Mouse (Mus musculus) lung, embryonic 16.5 days (tissue): ENCODE measurements around the gene Lamb1. TPM values are rescaled to one million over a fixed set of nuclear protein-coding genes. Genes with fewer than 3 reads are reported as not detected.

ENCODE experiments used
- ATAC-seq: fragments of 200-750 bp; cut with Nextera tagmentation; 2 replicates; pipeline ENCODE4 v1.8.0; 2017; ENCODE audit warnings: low read depth, mild to moderate bottlenecking, moderate library complexity
- H3K27ac ChIP-seq: fragments of 300-500 bp; sonication (generic); 2 replicates; pipeline ENCODE4 v1.5.1; 2014; ENCODE audit warnings: mild to moderate bottlenecking, control low read depth, low read length
- H3K27me3 ChIP-seq: fragments of 300-500 bp; sonication (generic); 2 replicates; pipeline ENCODE4 v1.6.1; 2014; ENCODE audit warnings: low read depth, low read length, mixed read lengths; ENCODE audit not compliant: control insufficient read depth, insufficient read depth
- H3K36me3 ChIP-seq: fragments of 300-500 bp; sonication (generic); 2 replicates; pipeline ENCODE4 v1.6.1; 2014; ENCODE audit warnings: low read length; ENCODE audit not compliant: control insufficient read depth, insufficient read depth
- H3K4me1 ChIP-seq: fragments of 300-500 bp; sonication (generic); replicated peaks from 2 replicates; pipeline ENCODE4 v1.6.1; 2014; ENCODE audit warnings: low read length, mixed read lengths; ENCODE audit not compliant: control insufficient read depth, insufficient read depth
- H3K4me2 ChIP-seq: fragments of 300-500 bp; sonication (generic); 2 replicates; pipeline ENCODE4 v1.6.1; 2014; ENCODE audit warnings: low read depth, low read length, control low read depth
- H3K4me3 ChIP-seq: fragments of 300-500 bp; sonication (generic); 2 replicates; pipeline ENCODE4 v1.5.1; 2014; ENCODE audit warnings: mild to moderate bottlenecking, low read length, control low read depth
- H3K9ac ChIP-seq: fragments of 300-500 bp; sonication (generic); 2 replicates; pipeline ENCODE4 v1.6.1; 2014; ENCODE audit warnings: low read length, control low read depth
- H3K9me3 ChIP-seq: fragments of 300-500 bp; sonication (generic); 2 replicates; pipeline ENCODE4 v1.6.1; 2016; ENCODE audit warnings: low read length; ENCODE audit not compliant: control insufficient read depth
- WGBS: fragments of 180-500 bp; shearing (Covaris S2); extraction: QIAGEN DNeasy Blood & Tissue Kit; methylation state at CpG from one replicate; pipeline ENCODE4 v1.1.7; 2014; 5-methylcytosine and 5-hydroxymethylcytosine counted together
- polyA plus RNA-seq: library from polyadenylated mRNA; unstranded; fragments of >200 nt; fragmentation: Nextera tagmentation; extraction: Ambion mirVana; gene quantifications from 2 replicates; pipeline ENCODE4 v1.2.1, GENCODE M21; 2015

Lamb1 gene
- polyA plus RNA-seq, 1 experiment from 2014 or later = 131 TPM

DNA sequence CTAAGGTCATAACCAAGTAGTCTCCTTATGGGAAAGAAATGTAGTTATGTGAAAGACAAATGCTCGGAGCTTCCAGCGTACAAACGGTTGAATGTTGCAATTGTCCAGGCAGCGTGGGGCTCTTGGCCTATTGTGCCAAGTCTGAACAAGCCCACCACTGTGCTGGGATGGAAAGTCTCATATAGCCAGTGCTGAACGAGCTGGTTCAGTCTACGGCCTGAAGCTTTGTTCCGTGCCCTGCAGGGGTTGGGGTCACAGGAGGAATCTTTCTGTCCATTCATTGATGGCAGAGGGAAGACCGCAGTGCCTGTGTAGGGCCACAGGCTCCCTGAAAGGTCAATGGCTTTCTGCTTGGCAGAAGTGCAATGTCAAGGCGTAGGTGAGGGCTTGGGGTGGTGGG is 45.7 kb downstream of the Lamb1 start:
- Histone ChIP-seq H3K9me3 (no peaks in the 10 kb centered on the region), H3K27ac (no peak overlapping the region), H3K4me3 (no peak overlapping the region), H3K9ac (no peak overlapping the region), H3K4me2 (no peak overlapping the region), H3K36me3 (peaks cover 84% of the 10 kb centered on the region), H3K4me1 (no peaks in the 10 kb centered on the region; the same call in 1 of the 2 replicates), H3K27me3 (no peaks in the 10 kb centered on the region)
- no peak for ATAC-seq
- 82% methylated on average over 9 of the region's 9 CpGs for WGBS

GRCm38 (mm10) chr12:31311671-31312265 is 46.7 kb downstream of the Lamb1 start:
- peaks cover 84% of the 10 kb centered on the region for H3K36me3 ChIP-seq
- H3K4me1 ChIP-seq = no peaks in the 10 kb centered on the region
- ATAC-seq = no peak
- H3K9ac ChIP-seq = no peak overlapping the region
- no peaks in the 10 kb centered on the region for H3K27me3 ChIP-seq
- H3K4me3 ChIP-seq = no peak overlapping the region
- WGBS = 80% methylated on average over 9 of the region's 9 CpGs
- H3K4me2 ChIP-seq = no peak overlapping the region
- no peak overlapping the region for H3K27ac ChIP-seq
- no peaks in the 10 kb centered on the region for H3K9me3 ChIP-seq

DNA sequence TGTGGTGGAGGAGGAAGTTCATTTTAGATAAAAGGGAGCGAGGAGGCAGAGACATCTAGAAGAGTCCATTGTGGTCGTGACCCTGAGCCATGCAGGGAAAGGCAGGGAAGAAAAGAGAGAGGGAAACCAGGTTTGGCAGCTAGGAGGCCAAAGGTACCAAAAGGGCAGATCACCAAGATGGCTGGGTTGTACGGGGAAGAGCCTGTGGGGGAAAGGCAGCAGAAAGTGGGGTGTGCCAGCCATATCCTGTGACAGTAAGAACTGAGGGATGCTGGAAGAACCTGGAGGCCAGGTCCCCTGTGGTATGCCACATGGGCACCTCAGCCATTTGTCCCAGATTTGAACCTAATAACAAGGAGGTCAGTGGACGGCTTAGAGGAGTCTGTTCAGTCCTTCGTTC is 47.2 kb downstream of the Lamb1 start:
- Histone ChIP-seq H3K4me3 (no peak overlapping the region), H3K4me2 (no peak overlapping the region), H3K36me3 (peaks cover 83% of the 10 kb centered on the region), H3K27ac (no peak overlapping the region), H3K4me1 (no peaks in the 10 kb centered on the region), H3K9ac (no peak overlapping the region), H3K27me3 (no peaks in the 10 kb centered on the region), H3K9me3 (no peaks in the 10 kb centered on the region)
- no peak for ATAC-seq
- 82% methylated on average over 5 of the region's 5 CpGs for WGBS

GRCm38 (mm10) chr12:31313136-31313535 is 48.1 kb downstream of the Lamb1 start:
- Histone ChIP-seq H3K4me3 (no peak overlapping the region), H3K4me2 (no peak overlapping the region), H3K9me3 (no peaks in the 10 kb centered on the region), H3K36me3 (peaks cover 79% of the 10 kb centered on the region), H3K27ac (no peak overlapping the region), H3K4me1 (no peaks in the 10 kb centered on the region), H3K27me3 (no peaks in the 10 kb centered on the region), H3K9ac (no peak overlapping the region)
- 90% methylated on average over 4 of the region's 4 CpGs for WGBS
- ATAC-seq = no peak

DNA sequence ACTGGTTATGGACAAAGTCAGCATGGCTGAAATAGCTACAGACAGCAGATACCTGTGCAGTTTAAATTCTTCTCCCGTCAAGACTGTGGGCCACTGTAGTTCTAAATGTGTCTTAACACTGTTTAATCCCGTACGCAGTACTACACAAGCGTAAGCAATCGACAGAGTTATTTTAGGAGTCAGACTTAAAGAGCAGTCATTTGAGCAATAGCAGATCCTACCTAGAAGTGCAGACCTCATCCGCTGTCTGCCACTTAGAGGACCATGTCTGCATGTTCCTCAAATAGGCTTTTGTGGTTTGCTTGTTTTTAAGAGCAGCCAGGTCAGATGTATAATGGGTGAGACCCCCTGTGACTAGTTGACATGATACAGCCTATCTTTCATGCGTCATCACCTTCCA is 49.3 kb downstream of the Lamb1 start:
- no peaks in the 10 kb centered on the region for H3K4me1 ChIP-seq
- no peak overlapping the region for H3K4me3 ChIP-seq
- H3K36me3 ChIP-seq = peaks cover 70% of the 10 kb centered on the region
- H3K9ac ChIP-seq = no peak overlapping the region
- 97% methylated on average over 7 of the region's 7 CpGs for WGBS
- H3K27me3 ChIP-seq = no peaks in the 10 kb centered on the region
- ATAC-seq = no peak
- H3K27ac ChIP-seq = no peak overlapping the region
- no peak overlapping the region for H3K4me2 ChIP-seq
- H3K9me3 ChIP-seq = no peaks in the 10 kb centered on the region

- H3K27me3 ChIP-seq = no peaks in the 10 kb centered on the region
- no peak for ATAC-seq
- H3K36me3 ChIP-seq = peaks cover 60% of the 10 kb centered on the region
- 69% methylated on average over 6 of the region's 6 CpGs for WGBS
- H3K9me3 ChIP-seq = no peaks in the 10 kb centered on the region
- H3K9ac ChIP-seq = no peak overlapping the region
- no peaks in the 10 kb centered on the region for H3K4me1 ChIP-seq
- H3K27ac ChIP-seq = no peak overlapping the region
- H3K4me3 ChIP-seq = no peak overlapping the region
- H3K4me2 ChIP-seq = no peak overlapping the region
These were observed 50.9 kb downstream of the Lamb1 start for GRCm38 (mm10) chr12:31315961-31316360.

DNA sequence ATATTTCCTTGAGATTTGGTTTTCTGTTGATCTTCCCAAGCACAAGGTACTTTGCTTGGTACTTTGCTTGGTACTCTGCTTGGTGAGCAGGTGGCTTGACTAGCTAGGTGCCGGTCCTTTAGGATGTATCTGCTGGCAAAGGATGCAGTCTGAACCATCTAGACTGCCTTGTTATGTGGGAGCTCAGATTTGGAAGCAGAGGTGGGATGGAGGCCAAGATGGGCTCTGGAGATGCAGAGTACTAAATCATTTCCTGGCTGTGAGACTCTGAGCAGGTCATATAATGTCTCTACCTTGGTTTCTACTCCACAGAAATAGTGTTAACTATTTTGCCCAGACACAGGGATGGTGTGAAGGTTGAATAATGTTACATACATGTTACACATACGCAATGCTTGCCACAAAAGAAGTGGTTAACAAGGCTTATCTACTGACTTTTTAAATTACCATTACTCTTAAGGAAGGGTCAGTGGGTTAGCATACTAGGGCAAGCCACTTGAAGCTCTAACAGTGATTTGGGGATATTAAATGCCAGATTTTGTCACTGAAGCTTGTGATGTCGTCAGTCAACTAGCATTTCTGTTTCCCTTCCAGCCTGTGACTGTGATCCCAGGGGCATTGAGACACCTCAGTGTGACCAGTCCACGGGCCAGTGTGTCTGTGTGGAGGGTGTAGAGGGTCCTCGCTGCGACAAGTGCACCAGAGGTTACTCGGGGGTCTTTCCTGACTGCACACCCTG is 52.8 kb downstream of the Lamb1 start:
- WGBS = 86% methylated on average over 7 of the region's 7 CpGs
- no peak for ATAC-seq
- H3K27me3 ChIP-seq = no peaks in the 10 kb centered on the region

GRCm38 (mm10) chr12:31318409-31318963 is 53.5 kb downstream of the Lamb1 start:
- ATAC-seq = peak; percentile 20; the same call in 1 of the 2 replicates
- 73% methylated on average over 10 of the region's 10 CpGs for WGBS
- no peaks in the 10 kb centered on the region for H3K9me3 ChIP-seq

More for the DNA sequence above, 52.8 kb downstream of the Lamb1 start:
- H3K27ac ChIP-seq = no peak overlapping the region
- no peaks in the 10 kb centered on the region for H3K9me3 ChIP-seq
- no peak overlapping the region for H3K9ac ChIP-seq
- H3K4me3 ChIP-seq = no peak overlapping the region
- peaks cover 49% of the 10 kb centered on the region for H3K36me3 ChIP-seq
- H3K4me1 ChIP-seq = no peaks in the 10 kb centered on the region
- H3K4me2 ChIP-seq = no peak overlapping the region

DNA sequence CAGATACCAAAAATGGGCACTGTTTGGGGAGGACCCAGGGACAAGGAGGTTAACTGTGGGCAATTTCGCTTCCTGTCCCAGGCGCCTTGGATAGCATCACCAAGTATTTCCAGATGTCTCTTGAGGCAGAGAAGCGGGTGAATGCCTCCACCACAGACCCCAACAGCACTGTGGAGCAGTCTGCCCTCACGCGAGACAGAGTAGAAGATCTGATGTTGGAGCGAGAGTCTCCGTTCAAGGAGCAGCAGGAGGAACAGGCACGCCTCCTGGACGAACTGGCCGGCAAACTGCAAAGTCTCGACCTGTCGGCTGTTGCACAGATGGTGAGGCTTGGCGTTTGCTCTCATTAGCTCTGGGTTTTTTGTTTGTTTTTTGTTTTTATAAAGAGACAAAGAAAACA is 55.8 kb downstream of the Lamb1 start:
- WGBS = 68% methylated on average over 13 of the region's 13 CpGs
- Histone ChIP-seq H3K27me3 (no peaks in the 10 kb centered on the region), H3K27ac (no peak overlapping the region), H3K4me1 (no peaks in the 10 kb centered on the region), H3K4me2 (no peak overlapping the region), H3K36me3 (peaks cover 44% of the 10 kb centered on the region), H3K4me3 (no peak overlapping the region), H3K9me3 (no peaks in the 10 kb centered on the region), H3K9ac (no peak overlapping the region)
- no peak for ATAC-seq

More at GRCm38 (mm10) chr12:31318409-31318963, 53.5 kb downstream of the Lamb1 start:
- Histone ChIP-seq H3K4me2 (no peak overlapping the region), H3K9ac (no peak overlapping the region), H3K27me3 (no peaks in the 10 kb centered on the region), H3K36me3 (peaks cover 45% of the 10 kb centered on the region), H3K27ac (no peak overlapping the region), H3K4me1 (no peaks in the 10 kb centered on the region), H3K4me3 (no peak overlapping the region)
